Comparison of ENCODE assay signal across 16 mouse cellular contexts in the genomic region with DNA sequence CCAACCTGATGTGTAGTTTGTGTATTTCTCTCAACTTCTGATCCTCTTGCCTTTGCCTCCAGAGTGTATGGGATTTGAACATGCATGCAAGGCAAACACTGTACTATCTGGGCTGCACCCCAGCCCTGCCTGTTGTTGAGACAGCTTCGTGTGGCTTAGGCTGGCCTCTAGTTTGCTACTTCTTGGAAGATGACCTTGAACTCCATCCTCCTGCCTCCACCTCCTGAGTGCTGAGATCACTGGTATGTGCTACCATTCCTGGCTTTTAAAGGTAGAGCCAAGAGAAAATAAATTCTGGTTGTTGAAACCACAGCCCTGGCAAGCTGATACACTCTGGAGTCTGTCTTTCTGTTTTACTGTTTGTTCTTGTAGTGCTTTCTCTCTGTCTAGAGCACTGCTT. TPM values are rescaled to one million over a fixed set of nuclear protein-coding genes. Genes with fewer than 3 reads are reported as not detected.
A peak's percentile ranks its signal among the peaks of the same experiment; 100 is the strongest.
DNase-seq lines count a peak whose midpoint lies in the region; TF ChIP-seq lines count a peak whose summit lies in the region.
"Had no signal": no experiment of that assay in that cellular context is flagged by ENCODE, and none has a peak within 500 bp of the region (broad histone marks: within the 10 kb centered on the region; RNA-seq: fewer than 3 reads in every experiment).

No protein-coding gene starts in this region.

- 37% methylated on average over 1 of the region's 1 CpGs for WGBS in heart, adult 2 months
- WGBS in kidney, adult 2 months: 21% methylated on average over 1 of the region's 1 CpGs

- H3K27me3 ChIP-seq in heart, adult 2 months (ENCODE audit: control insufficient read depth, insufficient read depth, low read length): no peaks in the 10 kb centered on the region
- H3K27me3 ChIP-seq in kidney, adult 2 months (replicated peaks; ENCODE audit: control insufficient read depth, insufficient read depth, low read length): no peaks in the 10 kb centered on the region
- no peaks in the 10 kb centered on the region for H3K27me3 ChIP-seq in testis, adult 2 months (ENCODE audit: control insufficient read depth, insufficient read depth, low read length)
- H3K27me3 ChIP-seq: forebrain, embryonic 12.5 days; hindbrain, embryonic 13.5 days had no signal

- DNase-seq in heart, adult 2 months: no peak
- DNase-seq in heart, postnatal 4 days: no peak
- DNase-seq in kidney, adult 2 months: peak; percentile 12
- no peak for DNase-seq in kidney, postnatal 10 days
- DNase-seq in testis, postnatal 14 days (ENCODE audit: low spot score): no peak
- no peak for DNase-seq in urinary bladder, adult 2 months (ENCODE audit: low spot score)
- DNase-seq: adrenal gland, postnatal 36 days; cerebellum, adult 9-10 months; kidney, postnatal 4 days; liver; right cerebral cortex, postnatal 25 days; thymus, postnatal 4 days had no signal

- no peak for TF ChIP-seq EP300 in heart, adult 2 months (IDR thresholded peaks at IDR 0.05; ENCODE audit: insufficient read depth, low read depth, low read length)

- TF ChIP-seq CTCF in heart, adult 2 months (IDR thresholded peaks at IDR 0.05): no peak
- TF ChIP-seq CTCF in kidney, adult 2 months (conservative IDR thresholded peaks at IDR 0.05; ENCODE audit: insufficient read depth, insufficient read length, low read depth, low read length): no peak
- TF ChIP-seq CTCF in testis, adult 2 months (IDR thresholded peaks at IDR 0.05; ENCODE audit: control insufficient read depth, insufficient read depth, insufficient replicate concordance, low read depth, low read length): no peak

- H3K36me3 ChIP-seq in heart, adult 2 months (ENCODE audit: control insufficient read depth, insufficient read depth, low read length): peaks cover 2% of the 10 kb centered on the region
- H3K36me3 ChIP-seq in kidney, adult 2 months (ENCODE audit: control insufficient read depth, insufficient read depth, low read length): no peaks in the 10 kb centered on the region
- H3K36me3 ChIP-seq in testis, adult 2 months (ENCODE audit: control insufficient read depth, insufficient read depth, low read length): no peaks in the 10 kb centered on the region
- H3K36me3 ChIP-seq: forebrain, embryonic 12.5 days; hindbrain, embryonic 13.5 days; midbrain, embryonic 10.5 days had no signal

- H3K27ac ChIP-seq in heart, adult 2 months: peak overlapping the region; percentile 6
- H3K27ac ChIP-seq in kidney, adult 2 months (ENCODE audit: insufficient read depth, low read depth, low read length): peak overlapping the region; percentile 15; the same call in 1 of the 2 replicates
- H3K27ac ChIP-seq in testis, adult 2 months (ENCODE audit: control insufficient read depth, insufficient read depth, low read depth, low read length): peak overlapping the region; percentile 42; the same call in 1 of the 2 replicates
- H3K27ac ChIP-seq: forebrain, embryonic 12.5 days; hindbrain, embryonic 13.5 days; midbrain, embryonic 10.5 days had no signal

- no peak overlapping the region for H3K4me3 ChIP-seq in heart, adult 2 months
- no peak overlapping the region for H3K4me3 ChIP-seq in kidney, adult 2 months (ENCODE audit: insufficient read depth, low read depth, low read length)
- H3K4me3 ChIP-seq in testis, adult 2 months (ENCODE audit: control insufficient read depth, low read depth, low read length): no peak overlapping the region
- H3K4me3 ChIP-seq: forebrain, embryonic 12.5 days; hindbrain, embryonic 13.5 days; midbrain, embryonic 10.5 days had no signal

- TF ChIP-seq POLR2A in heart, adult 2 months (IDR thresholded peaks at IDR 0.05; ENCODE audit: insufficient read depth, low read depth, low read length): no peak
- no peak for TF ChIP-seq POLR2A in kidney, adult 2 months (IDR thresholded peaks at IDR 0.05; ENCODE audit: low read depth, low read length)
- no peak for TF ChIP-seq POLR2A in testis, adult 2 months (IDR thresholded peaks at IDR 0.05; ENCODE audit: control insufficient read depth, low read depth, low read length)

- H3K79me2 ChIP-seq in heart, adult 2 months (replicated peaks; ENCODE audit: control insufficient read depth, insufficient read depth, low read length): peaks cover 6% of the 10 kb centered on the region

- H3K9ac ChIP-seq in heart, adult 2 months (ENCODE audit: low read depth, low read length): no peak overlapping the region
- H3K9ac ChIP-seq: forebrain, embryonic 12.5 days; hindbrain, embryonic 13.5 days had no signal

- intact Hi-C loops in heart, adult 2 months (cut with DNase I): no loop called here

- H3K4me1 ChIP-seq in heart, adult 2 months (ENCODE audit: control insufficient read depth, insufficient read depth, low read length): peaks cover 8% of the 10 kb centered on the region
- peaks cover 25% of the 10 kb centered on the region for H3K4me1 ChIP-seq in kidney, adult 2 months (ENCODE audit: control insufficient read depth, insufficient read depth, low read length)
- H3K4me1 ChIP-seq in testis, adult 2 months (ENCODE audit: control insufficient read depth, insufficient read depth, low read length): no peaks in the 10 kb centered on the region; the same call in 1 of the 2 replicates
- H3K4me1 ChIP-seq: forebrain, embryonic 12.5 days had no signal

RNA-seq across cellular contexts. Expression of a gene that starts 21.2 kb away (rescaled TPM):
- 10 to 100 TPM; 20.3 to 22.6 TPM for total RNA-seq in heart, adult 2 months (2021)
- 13.8 and 25.5 TPM in 2 replicates for polyA plus RNA-seq in heart, adult 2 months (2012; rRNA removed)
- total RNA-seq in heart, postnatal 4 days (2021): 10 to 100 TPM; 29.0 to 30.9 TPM
- 20.6 and 21.0 TPM in 2 replicates for polyA plus RNA-seq in kidney, adult 2 months (2012; rRNA removed)
- polyA plus RNA-seq in testis, adult 2 months (2012; rRNA removed): 14.2 and 15.4 TPM in 2 replicates
- polyA plus RNA-seq in urinary bladder, adult 2 months (2012; rRNA removed): 25.1 and 26.9 TPM in 2 replicates

RNA-seq across cellular contexts. Expression of a gene that starts 57.5 kb away (rescaled TPM):
- 10 to 100 TPM; 27.6 to 30.0 TPM for total RNA-seq in heart, adult 2 months (2021)
- 44.1 and 59.3 TPM in 2 replicates for polyA plus RNA-seq in heart, adult 2 months (2012; rRNA removed)
- 10 to 100 TPM; 29.8 to 35.1 TPM for total RNA-seq in heart, postnatal 4 days (2021)
- polyA plus RNA-seq in kidney, adult 2 months (2012; rRNA removed): 36.9 and 38.9 TPM in 2 replicates
- polyA plus RNA-seq in testis, adult 2 months (2012; rRNA removed): 77.3 and 84.7 TPM in 2 replicates
- polyA plus RNA-seq in urinary bladder, adult 2 months (2012; rRNA removed): 38.1 and 38.6 TPM in 2 replicates

RNA-seq across cellular contexts. Expression of a gene that starts 57.8 kb away (rescaled TPM):
- 100 to 1,000 TPM; 101 to 108 TPM for total RNA-seq in heart, adult 2 months (2021)
- polyA plus RNA-seq in heart, adult 2 months (2012; rRNA removed): 13.4 and 22.5 TPM in 2 replicates
- 100 to 1,000 TPM; 125 to 126 TPM for total RNA-seq in heart, postnatal 4 days (2021)
- 6.2 and 9.0 TPM in 2 replicates for polyA plus RNA-seq in kidney, adult 2 months (2012; rRNA removed)
- 35.8 and 45.3 TPM in 2 replicates for polyA plus RNA-seq in testis, adult 2 months (2012; rRNA removed)
- polyA plus RNA-seq in urinary bladder, adult 2 months (2012; rRNA removed): 49.7 and 51.4 TPM in 2 replicates
